Mouse (Mus musculus) layer of hippocampus, postnatal 10 days (tissue): Measurements from ENCODE around the gene Ptpn6. TPM values are rescaled to one million over a fixed set of nuclear protein-coding genes. Genes with fewer than 3 reads are reported as not detected.

ENCODE experiments used
- microRNA-seq, 2 experiments: library from miRNA; unstranded; fragments of <30 nt; microRNA quantifications; one replicate each; pipeline ENCODE4 v1.2.0; 2021
- total RNA-seq, 2 experiments: library from RNA; stranded (reverse); gene quantifications; 2 replicates each; pipeline ENCODE4 v1.2.3; 2021

Gene Ptpn6
- total RNA-seq, 2 experiments from 2014 or later, result 4.3 to 5.3 TPM

Small RNAs within 50 kb of the gene (microRNA-seq; reads per million reads assigned to microRNA genes)
- gene Mir141, result 0.67 to 1.8 reads per million in 2 experiments
- gene Mir200c, result 17.1 to 29.5 reads per million in 2 experiments

Other genes with a start within 250 kb of the Ptpn6 start
- under 1 TPM; 0.25 to 0.34 TPM for gene C1rl, start 245.6 kb downstream of the Ptpn6 start, total RNA-seq
- under 1 TPM; 0.30 to 0.47 TPM for gene C1ra, start 226.3 kb downstream of the Ptpn6 start, total RNA-seq
- 1 to 10 TPM; 1.2 to 1.3 TPM for gene C1s1, start 196.4 kb downstream of the Ptpn6 start, total RNA-seq
- gene C1rb, start 168.4 kb downstream of the Ptpn6 start, total RNA-seq, result under 1 TPM in 1 of 2 experiments, not detected in 1; 0.16 TPM
- gene C1s2, start 102.6 kb downstream of the Ptpn6 start, total RNA-seq, result under 1 TPM; 0.57 to 0.62 TPM
- gene Lpcat3, start 75.7 kb downstream of the Ptpn6 start, total RNA-seq, result 10 to 100 TPM; 43.5 to 44.0 TPM
- 10 to 100 TPM; 49.4 to 53.8 TPM for gene Emg1, start 26.5 kb downstream of the Ptpn6 start, total RNA-seq
- 100 to 1,000 TPM; 159 to 164 TPM for gene Phb2, start 26.4 kb downstream of the Ptpn6 start, total RNA-seq
- gene Grcc10, start 2.7 kb upstream of the Ptpn6 start, total RNA-seq, result 100 to 1,000 TPM; 329 to 345 TPM
- gene Gm45234, start 17.3 kb upstream of the Ptpn6 start, total RNA-seq, result not detected
- gene Atn1, start 17.8 kb upstream of the Ptpn6 start, total RNA-seq, result 100 to 1,000 TPM; 138 to 150 TPM
- gene Eno2, start 31.0 kb upstream of the Ptpn6 start, total RNA-seq, result 100 to 1,000 TPM; 476 to 480 TPM
- gene Lrrc23, start 41.0 kb upstream of the Ptpn6 start, total RNA-seq, result 1 to 10 TPM; 1.8 to 3.6 TPM
- 1 to 10 TPM; 3.3 to 5.0 TPM for gene Spsb2, start 69.9 kb upstream of the Ptpn6 start, total RNA-seq
- 100 to 1,000 TPM; 466 to 472 TPM for gene Tpi1, start 75.6 kb upstream of the Ptpn6 start, total RNA-seq
- 100 to 1,000 TPM; 181 to 187 TPM for gene Usp5, start 90.8 kb upstream of the Ptpn6 start, total RNA-seq
- 1 to 10 TPM; 5.4 to 6.1 TPM for gene Cdca3, start 90.8 kb upstream of the Ptpn6 start, total RNA-seq
- gene Gnb3, start 101.6 kb upstream of the Ptpn6 start, total RNA-seq, result under 1 TPM in 1 of 2 experiments, not detected in 1; 0.27 TPM
- gene P3h3, start 119.0 kb upstream of the Ptpn6 start, total RNA-seq, result 10 to 100 TPM; 29.1 to 32.1 TPM
- 100 to 1,000 TPM; 162 to 178 TPM for gene Gpr162, start 125.3 kb upstream of the Ptpn6 start, total RNA-seq
- gene Cd4, start 149.5 kb upstream of the Ptpn6 start, total RNA-seq, result 1 to 10 TPM in 1 of 2 experiments, under 1 TPM in 1; 0.62 to 1.0 TPM
- 1 to 10 TPM; 1.2 to 2.1 TPM for gene Lag3, start 173.0 kb upstream of the Ptpn6 start, total RNA-seq
- 1,000 to 10,000 TPM; 1,413 to 1,419 TPM for gene Ptms, start 181.4 kb upstream of the Ptpn6 start, total RNA-seq
- gene Mlf2, start 192.7 kb upstream of the Ptpn6 start, total RNA-seq, result 100 to 1,000 TPM; 609 to 620 TPM
- 100 to 1,000 TPM in 1 of 2 experiments, 10 to 100 TPM in 1; 97.7 to 101 TPM for gene Cops7a, start 226.8 kb upstream of the Ptpn6 start, total RNA-seq